ENCODE assay signal across 22 mouse cellular contexts in the genomic region with DNA sequence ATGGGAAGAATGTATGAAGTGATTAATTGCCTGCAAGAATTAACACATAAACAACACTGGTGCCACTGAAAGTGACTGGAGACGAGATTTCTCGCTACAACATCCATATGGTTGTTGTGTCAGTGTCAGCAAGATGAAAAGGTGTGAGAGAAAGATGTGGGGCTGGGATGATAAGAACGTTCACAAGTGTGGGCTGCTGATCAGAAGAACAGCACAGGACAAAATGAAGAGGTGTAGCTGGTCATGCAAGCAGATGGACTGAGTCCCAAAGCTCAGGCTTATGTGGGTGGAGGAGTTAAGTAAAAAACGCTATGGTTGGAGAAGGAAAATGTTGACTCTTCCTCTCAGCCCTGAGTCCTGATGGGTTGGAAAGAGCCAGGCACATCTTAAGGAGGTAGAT. TPM values are rescaled to one million over a fixed set of nuclear protein-coding genes. Genes with fewer than 3 reads are reported as not detected.
"Had no signal": no experiment of that assay in that cellular context is flagged by ENCODE, and none has a peak within 500 bp of the region (broad histone marks: within the 10 kb centered on the region; RNA-seq: fewer than 3 reads in every experiment).

No protein-coding gene starts in this region.

- DNase-seq: heart, postnatal 10 days; heart, postnatal 36 days; heart, postnatal 4 days; kidney, adult 11 months; kidney, adult 18-20 months; kidney, adult 2 months; kidney, adult 8-10 months; kidney, adult 9 months; kidney, postnatal 10 days; kidney, postnatal 14 days; kidney, postnatal 25 days; kidney, postnatal 36 days; kidney, postnatal 4 days; layer of hippocampus, adult 9-11 months; layer of hippocampus, postnatal 36 days had no signal

- ATAC-seq: hindbrain, embryonic 16.5 days; hindbrain, postnatal 0 days; inflammation-experienced regulatory T-cells, adult 6 months; intestine, embryonic 15.5 days; intestine, embryonic 16.5 days; intestine, postnatal 0 days had no signal

RNA-seq across cellular contexts. Expression of a gene that starts 46.6 kb away (rescaled TPM):
- total RNA-seq: hematopoietic stem cell, adult 5-6 weeks had no signal
